Mouse (Mus musculus) MN1 (cell line): ENCODE results near the gene Kalrn.

Source experiments
- DNase-seq: peaks from one replicate; pipeline ENCODE4 v3.0.0-alpha.2; 2016; ENCODE audit warnings: low spot score

Kalrn gene

GRCm38 (mm10) chr16:34421473-34421872 lies 151.9 kb downstream of the Kalrn start:
- no peak for DNase-seq

- DNase-seq: peak; percentile 11
These were observed 155.4 kb downstream of the Kalrn start for GRCm38 (mm10) chr16:34417966-34418365.

- DNase-seq: no peak
These were observed 155.9 kb downstream of the Kalrn start for GRCm38 (mm10) chr16:34417383-34417782.

- DNase-seq: no peak
These were observed 158.8 kb downstream of the Kalrn start for GRCm38 (mm10) chr16:34414581-34414980.

- DNase-seq: peak; percentile 33
These were observed 159.4 kb downstream of the Kalrn start for GRCm38 (mm10) chr16:34413868-34414333.

GRCm38 (mm10) chr16:34407036-34407435 lies 166.3 kb downstream of the Kalrn start:
- no peak for DNase-seq

GRCm38 (mm10) chr16:34405094-34405493 lies 168.2 kb downstream of the Kalrn start:
- DNase-seq: no peak

- no peak for DNase-seq
These were observed 172.1 kb downstream of the Kalrn start for GRCm38 (mm10) chr16:34401216-34401615.

GRCm38 (mm10) chr16:34400102-34400728 lies 173.1 kb downstream of the Kalrn start:
- no peak for DNase-seq

GRCm38 (mm10) chr16:34395221-34395811 lies 178.0 kb downstream of the Kalrn start:
- no peak for DNase-seq

- peak; percentile 43 for DNase-seq
These were observed 183.6 kb downstream of the Kalrn start for GRCm38 (mm10) chr16:34389520-34390271.

- DNase-seq: no peak
These were observed 184.5 kb downstream of the Kalrn start for GRCm38 (mm10) chr16:34388871-34389270.

- DNase-seq: no peak
These were observed 188.3 kb downstream of the Kalrn start for GRCm38 (mm10) chr16:34385065-34385464.

- DNase-seq: no peak
These were observed 190.3 kb downstream of the Kalrn start for GRCm38 (mm10) chr16:34382992-34383391.

- no peak for DNase-seq
These were observed 197.0 kb downstream of the Kalrn start for GRCm38 (mm10) chr16:34376166-34376857.

GRCm38 (mm10) chr16:34373519-34373918 lies 199.8 kb downstream of the Kalrn start:
- DNase-seq: peak; percentile 34

GRCm38 (mm10) chr16:34372103-34372741 lies 201.1 kb downstream of the Kalrn start:
- peak; percentile 76 for DNase-seq

GRCm38 (mm10) chr16:34359206-34359605 lies 214.1 kb downstream of the Kalrn start:
- no peak for DNase-seq

- no peak for DNase-seq
These were observed 217.8 kb downstream of the Kalrn start for GRCm38 (mm10) chr16:34355547-34355946.

- DNase-seq: no peak
These were observed 219.3 kb downstream of the Kalrn start for GRCm38 (mm10) chr16:34354042-34354441.

- no peak for DNase-seq
These were observed 220.6 kb downstream of the Kalrn start for GRCm38 (mm10) chr16:34352747-34353146.

- DNase-seq: no peak
These were observed 221.7 kb downstream of the Kalrn start for GRCm38 (mm10) chr16:34351575-34352150.
